Mouse (Mus musculus) layer of hippocampus, adult 9-11 months (tissue): Measurements from ENCODE around the gene 4930402H24Rik.
A peak's percentile ranks its signal among the peaks of the same experiment; 100 is the strongest.

ENCODE experiments used
- DNase-seq: peaks from one replicate; pipeline ENCODE4 v3.0.0; 2022

Gene 4930402H24Rik

GRCm38 (mm10) chr2:130905751-130906583 lies at the start of gene 4930402H24Rik, which contains the start of gene Atrn:
Gene 4930402H24Rik, minus strand, starts transcription at chr2:130906406.
Gene Atrn, plus strand, starts transcription at chr2:130906495.
- DNase-seq, result peak; percentile 93

- peak; percentile 93 for DNase-seq
Measured at GRCm38 (mm10) chr2:130950548-130950947, 44.3 kb upstream of the 4930402H24Rik start.

GRCm38 (mm10) chr2:130949781-130950180 lies 43.6 kb upstream of the 4930402H24Rik start:
- DNase-seq, result no peak

GRCm38 (mm10) chr2:130932865-130933264 lies 26.7 kb upstream of the 4930402H24Rik start:
- DNase-seq, result no peak

GRCm38 (mm10) chr2:130929994-130930393 lies 23.8 kb upstream of the 4930402H24Rik start:
- no peak for DNase-seq

GRCm38 (mm10) chr2:130928530-130928929 lies 22.3 kb upstream of the 4930402H24Rik start:
- no peak for DNase-seq

- no peak for DNase-seq
Measured at GRCm38 (mm10) chr2:130928031-130928430, 21.8 kb upstream of the 4930402H24Rik start.

- no peak for DNase-seq
Measured at GRCm38 (mm10) chr2:130924950-130925349, 18.7 kb upstream of the 4930402H24Rik start.

GRCm38 (mm10) chr2:130919062-130919593 lies 12.9 kb upstream of the 4930402H24Rik start:
- no peak for DNase-seq

- no peak for DNase-seq
Measured at GRCm38 (mm10) chr2:130917686-130918085, 11.5 kb upstream of the 4930402H24Rik start.

GRCm38 (mm10) chr2:130916521-130917147 lies 10.4 kb upstream of the 4930402H24Rik start:
- no peak for DNase-seq

- peak; percentile 29 for DNase-seq
Measured at GRCm38 (mm10) chr2:130914873-130915272, 8.7 kb upstream of the 4930402H24Rik start.

GRCm38 (mm10) chr2:130911691-130912090 lies 5.5 kb upstream of the 4930402H24Rik start:
- no peak for DNase-seq

- peak; percentile 29 for DNase-seq
Measured at GRCm38 (mm10) chr2:130906584-130907315, 544 bp upstream of the 4930402H24Rik start.

GRCm38 (mm10) chr2:130898783-130899182 lies 7.4 kb downstream of the 4930402H24Rik start:
- DNase-seq, result no peak

GRCm38 (mm10) chr2:130897856-130898255 lies 8.3 kb downstream of the 4930402H24Rik start:
- DNase-seq, result no peak

- no peak for DNase-seq
Measured at GRCm38 (mm10) chr2:130896944-130897343, 9.3 kb downstream of the 4930402H24Rik start.

GRCm38 (mm10) chr2:130887456-130887855 lies 18.8 kb downstream of the 4930402H24Rik start:
- DNase-seq, result no peak

- no peak for DNase-seq
Measured at GRCm38 (mm10) chr2:130886983-130887382, 19.2 kb downstream of the 4930402H24Rik start.

- DNase-seq, result peak; percentile 22
Measured at GRCm38 (mm10) chr2:130877376-130877775, 28.8 kb downstream of the 4930402H24Rik start.

GRCm38 (mm10) chr2:130870916-130871315 lies 35.3 kb downstream of the 4930402H24Rik start:
- DNase-seq, result no peak

GRCm38 (mm10) chr2:130862091-130862490 lies 44.1 kb downstream of the 4930402H24Rik start:
- no peak for DNase-seq

GRCm38 (mm10) chr2:130852964-130853363 lies 53.2 kb downstream of the 4930402H24Rik start:
- no peak for DNase-seq
